Mouse (Mus musculus) forebrain, embryonic 14.5 days (tissue): ENCODE results near the gene Cox17. TPM values are rescaled to one million over a fixed set of nuclear protein-coding genes. Genes with fewer than 3 reads are reported as not detected.

Experiments
- ATAC-seq: fragments of 200-750 bp; cut with Nextera tagmentation; 2 replicates; pipeline ENCODE4 v1.8.0; 2017; ENCODE audit warnings: mild to moderate bottlenecking, moderate library complexity
- DNase-seq: peaks from one replicate; pipeline ENCODE4 v3.0.0-alpha.2; 2015; ENCODE audit warnings: low spot score
- H3K27ac ChIP-seq: fragments of 300-500 bp; sonication (generic); 2 replicates; pipeline ENCODE4 v1.5.1; 2014; ENCODE audit warnings: low read depth, mild to moderate bottlenecking, control low read depth, low read length, moderate library complexity
- H3K27me3 ChIP-seq: fragments of 300-500 bp; sonication (generic); replicated peaks from 2 replicates; pipeline ENCODE4 v1.6.1; 2014; ENCODE audit warnings: low read length, control low read depth, mixed read lengths; ENCODE audit not compliant: control insufficient read depth, insufficient read depth
- H3K36me3 ChIP-seq: fragments of 300-500 bp; sonication (generic); 2 replicates; pipeline ENCODE4 v1.6.1; 2014; ENCODE audit warnings: low read length, control low read depth; ENCODE audit not compliant: control insufficient read depth, insufficient read depth
- H3K4me1 ChIP-seq: fragments of 300-500 bp; sonication (generic); 2 replicates; pipeline ENCODE4 v1.6.1; 2014; ENCODE audit warnings: antibody characterized with exemption, low read length, control low read depth; ENCODE audit not compliant: control insufficient read depth, insufficient read depth
- H3K4me2 ChIP-seq: fragments of 300-500 bp; sonication (generic); 2 replicates; pipeline ENCODE4 v1.6.1; 2014; ENCODE audit warnings: mild to moderate bottlenecking, control low read depth, low read length
- H3K4me3 ChIP-seq: fragments of 300-500 bp; sonication (generic); 2 replicates; pipeline ENCODE4 v1.5.1; 2014; ENCODE audit warnings: low read depth, low read length, control low read depth
- H3K9ac ChIP-seq: fragments of 300-500 bp; sonication (generic); 2 replicates; pipeline ENCODE4 v1.6.1; 2014; ENCODE audit warnings: mild to moderate bottlenecking, low read length, control low read depth, moderate library complexity
- H3K9me3 ChIP-seq: fragments of 300-500 bp; sonication (generic); replicated peaks from 2 replicates; pipeline ENCODE4 v1.6.1; 2016; ENCODE audit warnings: low read length, control low read depth, mixed read lengths; ENCODE audit not compliant: control insufficient read depth
- whole genome bisulfite sequencing: fragments of 180-500 bp; shearing (Covaris S2); extraction: QIAGEN DNeasy Blood & Tissue Kit; methylation state at CpG from one replicate; pipeline ENCODE4 v1.1.7; 2014; 5-methylcytosine and 5-hydroxymethylcytosine counted together
- polyA plus RNA-seq: library from polyadenylated mRNA; unstranded; fragments of >200 nt; fragmentation: Nextera tagmentation; extraction: Ambion mirVana; gene quantifications from 2 replicates; pipeline ENCODE4 v1.2.1, GENCODE M21; 2014

Gene Cox17
- polyA plus RNA-seq, 1 experiment from 2014 or later: 126 TPM

DNA sequence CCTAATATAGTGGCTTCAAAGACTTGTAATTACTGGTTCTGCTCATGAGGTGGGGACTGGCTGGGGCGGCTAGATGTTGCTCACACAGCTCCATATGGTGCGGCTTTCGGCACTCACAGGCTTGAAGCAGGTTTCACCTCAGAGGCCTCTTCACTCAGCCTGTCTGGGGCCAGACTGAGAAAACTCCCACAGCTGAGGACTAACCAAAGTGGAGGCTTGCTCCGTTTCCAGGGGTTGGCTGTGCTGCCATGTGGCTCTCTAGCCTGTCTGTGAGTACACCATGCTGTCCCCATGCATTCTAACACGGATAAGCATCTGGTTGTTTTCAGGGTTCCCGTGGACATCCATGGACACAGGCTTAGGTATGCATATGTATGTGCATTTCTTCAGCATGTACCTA lies 31.8 kb downstream of the Cox17 start:
- H3K9me3 ChIP-seq: no peaks in the 10 kb centered on the region
- ATAC-seq: no peak
- H3K36me3 ChIP-seq: no peaks in the 10 kb centered on the region
- no peaks in the 10 kb centered on the region for H3K4me1 ChIP-seq
- no peak overlapping the region for H3K9ac ChIP-seq
- WGBS: 90% methylated on average over 6 of the region's 6 CpGs
- no peak overlapping the region for H3K4me2 ChIP-seq
- H3K4me3 ChIP-seq: no peak overlapping the region
- H3K27ac ChIP-seq: no peak overlapping the region
- no peaks in the 10 kb centered on the region for H3K27me3 ChIP-seq
- DNase-seq: no peak

DNA sequence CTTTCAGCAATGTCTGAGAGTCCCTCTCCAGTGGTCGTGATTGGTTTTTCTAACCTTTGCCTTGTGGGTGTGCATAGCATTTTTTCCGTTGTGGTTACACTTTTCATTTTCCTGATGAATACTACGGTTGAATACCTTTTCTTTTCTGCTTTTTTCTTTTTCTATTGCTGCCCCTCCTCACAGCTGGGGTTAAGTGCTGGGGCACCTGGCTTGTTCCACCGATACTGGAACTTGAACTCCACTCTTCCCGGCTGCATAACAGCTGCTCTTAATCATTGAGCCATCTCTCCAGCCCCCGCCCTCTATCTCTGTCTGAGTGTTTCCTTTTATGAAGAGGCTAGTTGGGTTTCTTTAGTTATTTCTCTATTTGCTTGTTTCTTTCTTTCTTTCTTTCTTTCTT lies 32.3 kb downstream of the Cox17 start:
- Histone ChIP-seq H3K9ac (no peak overlapping the region), H3K4me1 (no peaks in the 10 kb centered on the region), H3K4me2 (no peak overlapping the region), H3K27ac (no peak overlapping the region), H3K4me3 (no peak overlapping the region), H3K27me3 (no peaks in the 10 kb centered on the region), H3K9me3 (no peaks in the 10 kb centered on the region), H3K36me3 (no peaks in the 10 kb centered on the region)
- ATAC-seq (no peak), DNase-seq (no peak)
- WGBS: 66% methylated on average over 6 of the region's 6 CpGs

GRCm38 (mm10) chr16:38379493-38379892 lies 32.7 kb downstream of the Cox17 start:
- no peaks in the 10 kb centered on the region for H3K27me3 ChIP-seq
- no peaks in the 10 kb centered on the region for H3K36me3 ChIP-seq
- no peak overlapping the region for H3K9ac ChIP-seq
- no peaks in the 10 kb centered on the region for H3K9me3 ChIP-seq
- H3K4me1 ChIP-seq: no peaks in the 10 kb centered on the region
- no peak overlapping the region for H3K4me3 ChIP-seq
- H3K27ac ChIP-seq: no peak overlapping the region
- no peak for DNase-seq
- no peak overlapping the region for H3K4me2 ChIP-seq
- ATAC-seq: no peak
- 51% methylated on average over 3 of the region's 3 CpGs for WGBS

DNA sequence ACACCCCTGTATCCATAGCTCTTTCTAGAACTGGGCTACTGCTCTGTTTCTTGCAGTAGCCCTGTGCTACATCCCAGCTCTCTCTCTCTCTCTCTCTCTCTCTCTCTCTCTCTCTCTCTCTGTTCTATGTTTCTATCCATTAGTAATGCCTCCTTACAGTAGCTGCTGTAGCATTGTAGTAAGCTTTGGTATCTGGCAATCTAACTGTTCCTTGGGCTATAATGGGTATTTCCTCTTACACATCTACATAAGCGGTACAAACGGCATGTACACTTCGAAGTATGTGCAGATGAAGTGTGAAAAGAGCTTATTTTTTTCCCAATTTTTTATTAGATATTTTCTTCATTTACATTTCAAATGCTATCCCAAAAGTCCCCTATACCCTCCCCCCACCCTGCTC lies 33.1 kb downstream of the Cox17 start:
- Histone ChIP-seq H3K27me3 (no peaks in the 10 kb centered on the region), H3K4me2 (no peak overlapping the region), H3K36me3 (no peaks in the 10 kb centered on the region), H3K9me3 (no peaks in the 10 kb centered on the region), H3K9ac (no peak overlapping the region), H3K4me1 (no peaks in the 10 kb centered on the region), H3K27ac (no peak overlapping the region), H3K4me3 (no peak overlapping the region)
- DNase-seq: no peak
- ATAC-seq: no peak
- 95% methylated on average over 3 of the region's 3 CpGs for whole genome bisulfite sequencing

- Histone ChIP-seq H3K27me3 (no peaks in the 10 kb centered on the region), H3K27ac (no peak overlapping the region), H3K36me3 (no peaks in the 10 kb centered on the region), H3K9me3 (no peaks in the 10 kb centered on the region), H3K4me3 (no peak overlapping the region), H3K9ac (no peak overlapping the region), H3K4me2 (no peak overlapping the region), H3K4me1 (no peaks in the 10 kb centered on the region)
- WGBS: 88% methylated on average over 2 of the region's 2 CpGs
- ATAC-seq (no peak), DNase-seq (no peak)
These were observed 36.9 kb downstream of the Cox17 start for GRCm38 (mm10) chr16:38383683-38384082.

GRCm38 (mm10) chr16:38385184-38385634 lies 38.4 kb downstream of the Cox17 start:
- Histone ChIP-seq H3K9ac (no peak overlapping the region), H3K4me2 (no peak overlapping the region), H3K27me3 (no peaks in the 10 kb centered on the region), H3K27ac (no peak overlapping the region), H3K4me1 (no peaks in the 10 kb centered on the region), H3K36me3 (no peaks in the 10 kb centered on the region), H3K4me3 (no peak overlapping the region), H3K9me3 (no peaks in the 10 kb centered on the region)
- DNase-seq (no peak), ATAC-seq (no peak)
- 89% methylated on average over 6 of the region's 6 CpGs for WGBS

DNA sequence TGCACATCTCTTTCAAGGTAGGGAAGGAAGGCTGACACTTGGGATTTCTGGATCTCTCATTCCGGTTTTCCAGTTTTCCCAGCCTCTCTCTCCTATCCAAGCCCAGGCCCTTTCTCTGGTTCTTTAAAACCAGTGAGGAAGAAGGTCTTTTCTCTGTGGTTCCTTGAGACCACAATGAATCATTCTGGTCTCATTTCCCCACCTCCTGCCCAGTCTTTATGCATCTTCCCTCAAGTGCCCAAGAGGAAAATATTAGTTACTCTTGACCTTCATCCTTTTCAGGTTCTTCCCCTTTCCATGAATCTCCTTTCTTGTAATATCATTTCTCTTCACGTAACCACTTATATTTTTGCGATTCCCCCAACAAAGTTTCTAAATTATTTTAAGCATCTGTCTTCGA lies 38.9 kb downstream of the Cox17 start:
- no peak for DNase-seq
- no peaks in the 10 kb centered on the region for H3K4me1 ChIP-seq
- no peak overlapping the region for H3K4me3 ChIP-seq
- no peak overlapping the region for H3K27ac ChIP-seq
- WGBS: 97% methylated on average over 4 of the region's 4 CpGs
- no peaks in the 10 kb centered on the region for H3K9me3 ChIP-seq
- H3K27me3 ChIP-seq: no peaks in the 10 kb centered on the region
- no peak for ATAC-seq
- H3K36me3 ChIP-seq: no peaks in the 10 kb centered on the region
- H3K4me2 ChIP-seq: no peak overlapping the region
- no peak overlapping the region for H3K9ac ChIP-seq

DNA sequence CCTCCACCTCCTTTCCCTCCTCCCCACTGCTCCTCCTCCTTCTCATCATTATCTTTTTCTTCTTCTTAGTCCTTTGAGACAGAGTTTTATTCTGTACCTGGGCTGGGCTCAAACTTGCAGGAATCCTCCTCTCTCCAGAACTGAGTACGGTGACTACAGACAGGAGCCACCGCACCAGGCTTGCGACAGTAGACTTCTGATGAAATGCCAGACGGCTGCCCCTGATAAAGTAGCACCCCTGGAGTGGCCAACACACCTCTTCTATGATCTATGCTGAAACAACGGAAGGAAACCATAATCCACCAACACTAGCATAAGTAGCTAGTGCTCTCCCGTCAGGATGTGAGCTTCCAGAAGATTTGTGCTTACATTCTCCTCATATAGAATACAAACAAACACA lies 40.6 kb downstream of the Cox17 start:
- H3K9ac ChIP-seq: no peak overlapping the region
- no peak overlapping the region for H3K4me2 ChIP-seq
- H3K4me1 ChIP-seq: no peaks in the 10 kb centered on the region
- no peaks in the 10 kb centered on the region for H3K9me3 ChIP-seq
- DNase-seq (no peak), ATAC-seq (no peak)
- H3K4me3 ChIP-seq: no peak overlapping the region
- no peak overlapping the region for H3K27ac ChIP-seq
- WGBS: 89% methylated on average over 6 of the region's 6 CpGs
- H3K27me3 ChIP-seq: no peaks in the 10 kb centered on the region
- no peaks in the 10 kb centered on the region for H3K36me3 ChIP-seq

GRCm38 (mm10) chr16:38388757-38389156 lies 42.0 kb downstream of the Cox17 start:
- Histone ChIP-seq H3K4me2 (no peak overlapping the region), H3K9ac (no peak overlapping the region), H3K9me3 (no peaks in the 10 kb centered on the region), H3K4me3 (no peak overlapping the region), H3K27me3 (no peaks in the 10 kb centered on the region), H3K36me3 (no peaks in the 10 kb centered on the region), H3K27ac (no peak overlapping the region), H3K4me1 (no peaks in the 10 kb centered on the region)
- DNase-seq (no peak), ATAC-seq (no peak)
- WGBS: 81% methylated on average over 6 of the region's 6 CpGs
